11 mouse cellular contexts compared by ENCODE assay signal in genomic region chr3:89386438-89387420, GRCm38 (mm10). TPM values are rescaled to one million over a fixed set of nuclear protein-coding genes. Genes with fewer than 3 reads are reported as not detected.
DNase-seq lines count a peak whose midpoint lies in the region; ATAC-seq and TF ChIP-seq lines count a peak whose summit lies in the region.
"Had no signal": no experiment of that assay in that cellular context is flagged by ENCODE, and none has a peak within 500 bp of the region (broad histone marks: within the 10 kb centered on the region; RNA-seq: fewer than 3 reads in every experiment).

No protein-coding gene starts in this region.

- TF ChIP-seq CTCF in thymus, adult 2 months (IDR thresholded peaks at IDR 0.05; ENCODE audit: borderline replicate concordance, control insufficient read depth, extremely low read depth, insufficient read depth, low read length, poor library complexity), result no peak

- H3K4me3 ChIP-seq in heart, embryonic 11.5 days (ENCODE audit: low read depth, low read length), result no peak overlapping the region
- peak overlapping the region; percentile 37 for H3K4me3 ChIP-seq in thymus, adult 2 months (ENCODE audit: control insufficient read depth, insufficient read depth, low read length)
- H3K4me3 ChIP-seq in limb, embryonic 15.5 days, result no peak overlapping the region
- H3K4me3 ChIP-seq: forebrain, embryonic 15.5 days had no signal

- no peak overlapping the region for H3K27ac ChIP-seq in heart, embryonic 11.5 days (ENCODE audit: low read depth, low read length)
- peak overlapping the region; percentile 53 for H3K27ac ChIP-seq in thymus, adult 2 months (ENCODE audit: control insufficient read depth, insufficient read depth, low read length)
- H3K27ac ChIP-seq in limb, embryonic 15.5 days, result peak overlapping the region; percentile 11; the same call in 1 of the 2 replicates
- H3K27ac ChIP-seq: forebrain, embryonic 15.5 days; liver, embryonic 14.5 days had no signal

- no peak for DNase-seq in heart, adult 9 months (ENCODE audit: low spot score in 2 of 2)
- DNase-seq in thymus, adult 2 months, result peak; percentile 48
- DNase-seq in thymus, postnatal 10 days (ENCODE audit: low spot score in 2 of 2), result no peak
- no peak for DNase-seq in left cerebral cortex, postnatal 36 days (ENCODE audit: low spot score in 2 of 2)
- DNase-seq in layer of hippocampus, adult 9-11 months, result no peak
- DNase-seq in left cerebral cortex, postnatal 10 days (ENCODE audit: extremely low spot score in 1 of 2, low spot score in 2 of 2), result no peak

- 0 out of 2 replicates have a peak overlapping the region, but pooled peaks have one; percentile 10 for H3K9ac ChIP-seq in heart, embryonic 11.5 days (ENCODE audit: low read depth, low read length)
- no peak overlapping the region for H3K9ac ChIP-seq in limb, embryonic 15.5 days
- H3K9ac ChIP-seq: forebrain, embryonic 15.5 days; liver, embryonic 14.5 days had no signal

- WGBS in heart, embryonic 11.5 days (ENCODE audit: insufficient replicate concordance), result 48% methylated on average over 17 of the region's 17 CpGs
- WGBS in thymus, adult 2 months, result 84% methylated on average over 17 of the region's 17 CpGs
- 52% methylated on average over 17 of the region's 17 CpGs for WGBS in limb, embryonic 15.5 days

- no peak overlapping the region for H3K4me2 ChIP-seq in heart, embryonic 11.5 days
- H3K4me2 ChIP-seq in limb, embryonic 15.5 days, result no peak overlapping the region
- H3K4me2 ChIP-seq: forebrain, embryonic 15.5 days had no signal

- no peaks in the 10 kb centered on the region for H3K36me3 ChIP-seq in heart, embryonic 11.5 days (ENCODE audit: control insufficient read depth, insufficient read depth, low read length)
- H3K36me3 ChIP-seq in thymus, adult 2 months (ENCODE audit: control insufficient read depth, insufficient read depth, low read length), result no peaks in the 10 kb centered on the region
- H3K36me3 ChIP-seq in limb, embryonic 15.5 days, result no peaks in the 10 kb centered on the region
- H3K36me3 ChIP-seq: forebrain, embryonic 15.5 days had no signal

- intact Hi-C loops in left cerebral cortex, postnatal 36 days (cut with DNase I), result no loop called here
- intact Hi-C loops in left cerebral cortex, postnatal 10 days (cut with DNase I), result no loop called here

- H3K9me3 ChIP-seq in heart, embryonic 11.5 days (replicated peaks; ENCODE audit: control insufficient read depth, low read length), result no peaks in the 10 kb centered on the region
- H3K9me3 ChIP-seq in limb, embryonic 15.5 days, result no peaks in the 10 kb centered on the region
- H3K9me3 ChIP-seq: forebrain, embryonic 15.5 days had no signal

- TF ChIP-seq POLR2A in thymus, adult 2 months (IDR thresholded peaks at IDR 0.05; ENCODE audit: control insufficient read depth, extremely low read depth, insufficient read depth, low read length, poor library complexity), result no peak

- ATAC-seq in heart, embryonic 11.5 days (replicated peaks; ENCODE audit: insufficient number of reproducible peaks, low FRiP score, low TSS enrichment), result no peak
- no peak for ATAC-seq in limb, embryonic 15.5 days (ENCODE audit: insufficient number of reproducible peaks, low FRiP score, low TSS enrichment, low read depth)
- ATAC-seq: forebrain, embryonic 15.5 days; Patski had no signal

- peaks cover 23% of the 10 kb centered on the region for H3K4me1 ChIP-seq in heart, embryonic 11.5 days (ENCODE audit: control insufficient read depth, insufficient read depth, low read length)
- peaks cover 60% of the 10 kb centered on the region for H3K4me1 ChIP-seq in thymus, adult 2 months (replicated peaks; ENCODE audit: control insufficient read depth, insufficient read depth, low read length)
- peaks cover 60% of the 10 kb centered on the region for H3K4me1 ChIP-seq in limb, embryonic 15.5 days

- no peaks in the 10 kb centered on the region for H3K27me3 ChIP-seq in heart, embryonic 11.5 days (ENCODE audit: control insufficient read depth, insufficient read depth, low read length)
- no peaks in the 10 kb centered on the region; the same call in 1 of the 2 replicates for H3K27me3 ChIP-seq in thymus, adult 2 months (ENCODE audit: control insufficient read depth, insufficient read depth, low read length)
- 0 out of 2 replicates have a peak, but pooled peaks cover 2% of the 10 kb centered on the region for H3K27me3 ChIP-seq in limb, embryonic 15.5 days
- H3K27me3 ChIP-seq: forebrain, embryonic 15.5 days; Patski had no signal

RNA-seq across cellular contexts. Expression of gene Zbtb7b, which starts 7.8 kb away (rescaled TPM):
- 1.2 and 2.2 TPM in 2 replicates for polyA plus RNA-seq in heart, embryonic 11.5 days (2014; fragmentation: Nextera tagmentation; extraction: Ambion mirVana)
- 59.8 and 64.9 TPM in 2 replicates for polyA plus RNA-seq in thymus, adult 2 months (2012; rRNA removed)
- 7.0 and 7.2 TPM in 2 replicates for polyA plus RNA-seq in limb, embryonic 15.5 days (2015; fragmentation: Nextera tagmentation; extraction: Ambion mirVana)
- 10 to 100 TPM; 10.9 to 18.6 TPM for total RNA-seq in left cerebral cortex, postnatal 36 days (2021)
- total RNA-seq in left cerebral cortex, postnatal 10 days (2021), result 1 to 10 TPM; 6.9 TPM

RNA-seq across cellular contexts. Expression of gene Lenep, which starts 15.9 kb away (rescaled TPM):
- polyA plus RNA-seq in heart, embryonic 11.5 days (2014; fragmentation: Nextera tagmentation; extraction: Ambion mirVana), result not detected in 2 replicates
- 0.66 TPM in 1 of 2 replicates, not detected in the other for polyA plus RNA-seq in thymus, adult 2 months (2012; rRNA removed)
- not detected in 2 replicates for polyA plus RNA-seq in limb, embryonic 15.5 days (2015; fragmentation: Nextera tagmentation; extraction: Ambion mirVana)
- total RNA-seq in left cerebral cortex, postnatal 36 days (2021), result 1 to 10 TPM; 4.2 to 5.3 TPM
- total RNA-seq in left cerebral cortex, postnatal 10 days (2021), result not detected
- polyA plus RNA-seq: Patski had no signal

RNA-seq across cellular contexts. Expression of gene Dcst1, which starts 21.7 kb away (rescaled TPM):
- 0.17 and 0.21 TPM in 2 replicates for polyA plus RNA-seq in heart, embryonic 11.5 days (2014; fragmentation: Nextera tagmentation; extraction: Ambion mirVana)
- 0.24 and 0.32 TPM in 2 replicates for polyA plus RNA-seq in thymus, adult 2 months (2012; rRNA removed)
- polyA plus RNA-seq in limb, embryonic 15.5 days (2015; fragmentation: Nextera tagmentation; extraction: Ambion mirVana), result 0.52 and 0.76 TPM in 2 replicates
- not detected for total RNA-seq in left cerebral cortex, postnatal 36 days (2021)
- not detected for total RNA-seq in left cerebral cortex, postnatal 10 days (2021)

RNA-seq across cellular contexts. Expression of gene Flad1, which starts 24.9 kb away (rescaled TPM):
- polyA plus RNA-seq in heart, embryonic 11.5 days (2014; fragmentation: Nextera tagmentation; extraction: Ambion mirVana), result 33.7 and 34.2 TPM in 2 replicates
- polyA plus RNA-seq in thymus, adult 2 months (2012; rRNA removed), result 57.0 and 58.3 TPM in 2 replicates
- 27.1 and 31.0 TPM in 2 replicates for polyA plus RNA-seq in limb, embryonic 15.5 days (2015; fragmentation: Nextera tagmentation; extraction: Ambion mirVana)
- 10 to 100 TPM; 31.0 to 32.5 TPM for total RNA-seq in left cerebral cortex, postnatal 36 days (2021)
- total RNA-seq in left cerebral cortex, postnatal 10 days (2021), result 10 to 100 TPM; 31.9 to 32.7 TPM

RNA-seq across cellular contexts. Expression of gene Dcst2, which starts 25.0 kb away (rescaled TPM):
- 0.07 TPM in 1 of 2 replicates, not detected in the other for polyA plus RNA-seq in heart, embryonic 11.5 days (2014; fragmentation: Nextera tagmentation; extraction: Ambion mirVana)
- polyA plus RNA-seq in thymus, adult 2 months (2012; rRNA removed), result 0.36 and 0.50 TPM in 2 replicates
- 0.20 and 0.23 TPM in 2 replicates for polyA plus RNA-seq in limb, embryonic 15.5 days (2015; fragmentation: Nextera tagmentation; extraction: Ambion mirVana)
- total RNA-seq in left cerebral cortex, postnatal 36 days (2021), result under 1 TPM; 0.23 to 0.39 TPM
- total RNA-seq in left cerebral cortex, postnatal 10 days (2021), result under 1 TPM; 0.39 to 0.41 TPM
